Mouse (Mus musculus) left cerebral cortex, postnatal 10 days (tissue): ENCODE results near the gene Grb10. TPM values are rescaled to one million over a fixed set of nuclear protein-coding genes. Genes with fewer than 3 reads are reported as not detected.

Experiments
- DNase-seq, 2 experiments: peaks; one replicate each; pipeline ENCODE4 v3.0.0; 2021 to 2022; ENCODE audit warnings: low spot score in 2 of 2, mixed read lengths in 1 of 2; ENCODE audit errors: extremely low spot score in 1 of 2
- intact Hi-C: fragments of 180-260 bp; cut with DNase I; formaldehyde crosslinking; loops from one replicate; pipeline ENCODE4 v1.15.1; 2025
- total RNA-seq, 2 experiments: library from RNA; stranded (reverse); gene quantifications; 2 replicates each; pipeline ENCODE4 v1.2.3; 2021

Gene Grb10
- total RNA-seq, 2 experiments from 2014 or later = 48.5 to 48.6 TPM

DNA sequence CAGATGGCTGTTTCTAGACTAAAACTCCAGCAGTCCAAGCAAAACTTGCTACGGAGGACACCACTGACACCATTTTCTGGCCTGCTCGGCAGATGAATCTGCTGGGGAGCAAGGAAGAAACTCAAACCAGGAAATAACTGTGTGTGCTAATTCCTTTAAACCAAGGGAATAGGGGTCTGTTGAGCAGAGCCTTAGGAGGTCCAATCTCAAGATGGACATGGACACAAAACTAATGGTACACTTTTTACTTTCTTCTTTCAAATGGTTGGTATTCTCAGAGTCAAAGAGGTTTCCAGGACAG, 80.5 kb downstream of the Grb10 start:
- intact Hi-C loops = no loop called here
- no peak for DNase-seq

DNA sequence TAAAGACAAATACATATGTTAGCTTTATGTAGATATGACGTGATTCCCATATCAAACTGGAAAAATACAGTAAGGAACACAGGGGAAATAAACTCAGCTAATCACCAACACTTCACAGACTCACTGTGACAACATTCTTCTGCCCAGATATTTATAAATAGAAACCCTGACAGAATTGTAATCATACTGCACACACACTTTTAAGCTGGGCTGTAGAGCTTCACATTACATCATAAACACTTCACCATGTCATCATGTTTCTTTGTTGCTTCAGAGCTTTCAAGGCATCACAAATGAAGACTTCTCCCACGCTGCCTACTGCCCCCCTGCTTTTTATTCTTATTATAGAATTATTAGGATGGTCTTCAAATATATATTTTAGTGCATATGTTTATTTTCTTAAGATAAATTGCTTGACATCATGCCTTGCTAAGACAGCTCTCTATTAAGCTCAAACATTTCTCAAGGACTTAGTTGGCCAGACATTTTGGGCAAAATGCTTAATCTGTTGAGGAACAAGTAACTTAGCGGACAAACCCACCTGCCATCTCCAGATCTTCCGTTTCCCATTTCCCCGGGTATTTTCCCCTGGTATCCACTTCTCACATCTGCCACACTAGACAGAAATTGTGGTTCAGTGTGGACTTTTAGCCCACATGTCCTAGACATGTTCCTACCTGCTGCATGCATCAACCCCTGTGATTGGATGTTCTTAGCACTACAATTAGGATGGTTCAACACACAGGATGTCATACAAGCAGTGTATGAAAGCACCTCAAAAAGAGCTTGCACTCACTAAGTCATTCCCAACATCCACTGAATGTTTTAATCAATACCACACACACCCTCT, 81.0 kb downstream of the Grb10 start:
- intact Hi-C loops = no loop called here

DNA sequence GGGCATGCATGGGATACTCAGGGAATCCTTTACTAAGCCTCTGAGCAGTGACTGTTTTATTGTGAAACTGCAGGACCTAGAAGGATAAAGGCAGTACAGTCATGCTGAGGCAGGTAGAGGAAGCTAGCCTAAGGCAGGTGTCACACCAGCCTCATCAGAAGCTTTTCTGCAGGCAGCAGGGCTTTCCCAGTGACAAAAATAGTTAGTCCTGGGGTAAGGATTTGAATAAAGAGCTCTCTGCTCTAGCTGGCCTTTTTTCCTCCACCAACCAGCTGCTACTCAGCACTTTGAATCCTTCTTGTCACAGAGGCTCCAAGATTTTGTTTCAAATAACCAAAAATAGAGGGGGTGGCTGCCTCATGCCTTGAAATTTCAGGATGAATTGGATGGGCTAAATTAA, 82.7 kb downstream of the Grb10 start:
- intact Hi-C loops = no loop called here
- no peak for DNase-seq

More for the DNA sequence above, 81.0 kb downstream of the Grb10 start:
- DNase-seq = no peak

DNA sequence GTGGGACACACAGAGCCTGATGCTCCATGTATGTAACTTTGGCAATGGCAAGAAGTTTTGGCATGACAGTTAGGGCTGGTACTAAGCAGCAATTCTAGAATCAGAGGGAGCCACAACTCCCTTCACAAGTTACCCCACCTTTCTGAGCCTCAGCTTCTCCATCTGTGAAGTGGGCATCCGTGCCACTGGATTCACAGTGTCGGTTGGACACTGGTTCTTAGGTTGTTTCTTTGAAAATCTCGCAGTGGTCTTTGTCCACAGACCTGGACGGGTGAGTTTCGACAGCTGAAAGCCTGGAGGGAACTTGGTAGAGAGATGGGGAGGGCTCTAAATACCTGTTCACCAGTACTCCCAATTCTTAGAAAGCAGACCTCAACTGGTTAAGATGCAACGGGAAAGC, 83.9 kb downstream of the Grb10 start:
- intact Hi-C loops = no loop called here
- DNase-seq = no peak

- intact Hi-C loops = no loop called here
- DNase-seq = no peak
Observed at GRCm38 (mm10) chr11:11954115-11954438, 84.4 kb downstream of the Grb10 start.

DNA sequence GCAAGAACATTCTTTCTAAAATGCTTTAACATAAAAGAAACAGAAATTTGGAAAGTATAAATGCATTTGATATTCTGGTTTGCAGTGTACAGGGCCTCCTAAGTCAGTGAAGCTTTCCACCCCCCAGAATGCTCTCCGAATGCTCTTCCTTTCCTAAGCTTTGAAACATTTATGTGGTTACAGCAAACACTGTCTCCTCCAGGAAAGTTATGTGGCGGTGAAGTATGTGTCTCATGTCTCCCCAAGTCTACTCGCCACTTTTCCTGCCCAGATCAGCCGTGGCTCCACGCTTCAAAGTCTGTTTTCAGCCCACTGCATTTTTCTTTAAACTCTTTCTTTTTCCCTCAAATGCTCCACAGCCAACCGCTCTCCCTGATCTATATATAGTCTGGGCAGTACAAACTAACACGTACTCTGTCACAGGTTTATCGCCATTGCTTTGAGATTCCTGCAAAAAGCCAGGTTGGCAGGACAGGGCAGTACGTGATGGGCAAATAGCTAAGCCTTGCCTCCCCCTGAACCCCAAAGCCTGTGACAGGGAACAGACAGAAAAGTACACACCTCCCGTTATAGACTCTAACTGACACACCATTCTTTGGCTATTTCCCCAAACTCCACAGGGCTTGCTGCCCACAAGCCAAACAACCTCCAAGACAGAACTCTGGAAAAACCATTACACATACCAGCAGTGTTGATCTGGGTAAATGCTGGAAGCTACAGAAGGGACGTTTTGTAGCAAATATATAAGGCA, 84.9 kb downstream of the Grb10 start:
- DNase-seq = no peak
- intact Hi-C loops = no loop called here

- no peak for DNase-seq
- intact Hi-C loops = no loop called here
Observed at GRCm38 (mm10) chr11:11952569-11952968, 85.9 kb downstream of the Grb10 start.

DNA sequence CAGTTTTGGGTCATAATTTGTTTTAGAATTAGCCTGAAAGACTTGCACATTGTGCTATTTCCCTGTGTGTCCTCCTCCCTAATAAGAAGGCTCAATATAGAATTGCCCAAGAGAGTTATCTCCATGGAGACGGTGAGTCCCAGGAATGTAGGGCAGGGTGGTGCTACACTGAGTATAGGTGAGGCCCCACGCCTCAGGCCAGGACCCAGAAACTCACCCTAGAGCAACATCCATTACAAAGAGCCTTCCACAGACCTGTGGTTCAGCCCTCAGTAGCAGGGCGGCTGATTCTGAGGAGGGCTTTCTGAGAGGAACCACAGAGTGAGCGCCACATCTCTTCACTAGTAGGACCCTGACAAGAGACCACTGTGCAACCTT, 89.5 kb downstream of the Grb10 start:
- intact Hi-C loops = no loop called here
- no peak for DNase-seq

DNA sequence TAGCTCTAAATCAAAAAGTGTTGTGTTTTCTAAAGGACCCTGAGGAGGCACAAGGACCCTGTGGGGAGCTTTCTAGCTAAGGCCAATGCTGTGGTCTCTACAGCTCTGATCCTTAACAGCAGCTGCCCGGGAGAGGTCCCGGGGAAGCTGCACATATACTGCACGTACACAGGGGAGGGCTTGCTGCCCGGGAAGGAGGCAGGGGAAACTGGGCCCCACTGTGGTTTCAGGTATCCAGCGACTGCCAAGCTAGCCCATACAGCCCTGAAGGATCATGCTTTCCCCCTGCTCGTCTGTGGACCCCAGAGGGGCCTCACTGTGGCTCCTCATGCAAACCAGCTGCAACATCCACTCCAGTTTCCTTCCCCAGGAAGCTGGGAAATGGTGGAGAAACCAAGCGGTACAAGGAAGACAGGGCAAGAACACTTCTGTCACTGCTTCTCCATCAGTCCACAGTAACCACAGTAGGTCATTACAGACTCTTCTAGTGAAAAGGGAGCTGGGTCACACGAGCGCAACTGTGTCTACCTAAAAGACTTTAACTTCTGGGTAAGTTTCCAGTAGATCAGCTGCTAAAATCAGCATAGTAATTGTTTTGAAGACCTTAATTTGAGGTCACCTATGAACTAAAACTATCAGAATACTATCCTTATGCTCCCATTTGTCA, 90.0 kb downstream of the Grb10 start:
- intact Hi-C loops = no loop called here
- DNase-seq = no peak

DNA sequence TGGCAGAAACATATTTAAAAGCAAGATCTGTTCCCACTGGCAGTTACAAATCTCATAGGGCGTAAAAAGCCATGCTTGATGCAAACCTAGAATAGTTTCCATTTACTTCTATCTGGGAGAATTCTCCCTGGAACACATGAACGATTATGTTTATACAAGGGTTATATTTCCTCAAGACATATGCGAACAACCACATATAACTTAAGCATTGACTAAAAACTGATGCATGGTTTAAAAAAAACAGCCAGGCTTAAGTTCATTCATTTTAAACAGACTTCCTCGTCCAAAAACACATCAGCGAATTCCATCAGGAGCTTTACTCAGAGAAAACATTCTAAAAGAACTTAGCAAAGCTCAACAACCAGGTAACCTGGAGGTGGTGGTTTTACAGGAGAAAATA, 90.6 kb downstream of the Grb10 start:
- intact Hi-C loops = no loop called here
- DNase-seq = no peak

DNA sequence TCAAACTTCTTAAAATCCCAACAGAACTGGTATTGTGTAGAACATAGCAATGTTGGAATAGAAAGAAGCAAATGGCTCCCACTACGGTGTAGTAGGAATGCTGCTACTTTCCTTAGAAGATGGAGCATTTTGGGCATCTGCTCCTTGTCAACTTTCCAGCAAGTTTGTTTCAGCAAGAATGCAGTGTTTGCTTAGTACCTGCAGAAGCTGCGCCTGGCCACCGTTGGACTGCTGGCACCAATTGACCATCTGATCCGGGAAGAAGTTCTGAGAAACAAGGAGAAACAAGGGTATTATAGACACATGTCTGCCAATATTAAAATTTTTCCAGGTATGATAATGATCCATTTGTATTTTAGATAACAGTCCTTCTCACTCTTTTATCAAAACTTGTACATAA, 92.7 kb downstream of the Grb10 start:
- no peak for DNase-seq
- intact Hi-C loops = no loop called here

DNA sequence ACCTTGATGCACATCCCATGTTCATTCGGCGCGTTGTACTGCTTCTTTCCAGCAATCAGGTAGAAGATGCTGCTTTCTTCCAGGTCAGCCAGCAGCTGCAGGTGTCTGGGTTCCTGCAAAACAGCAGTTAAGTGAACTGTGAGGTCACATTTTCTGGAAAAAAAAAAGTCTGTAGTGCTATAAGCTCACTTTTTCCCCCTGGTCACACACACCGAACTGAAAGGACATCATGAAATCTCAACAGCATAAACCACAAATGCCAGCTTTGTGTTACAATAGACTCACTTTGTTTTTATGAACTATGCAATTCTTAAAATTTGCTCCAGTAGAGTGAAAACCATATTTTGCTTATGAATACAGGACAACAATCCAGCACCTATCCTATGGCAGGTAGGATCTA, 93.7 kb downstream of the Grb10 start:
- intact Hi-C loops = no loop called here
- DNase-seq = no peak

GRCm38 (mm10) chr11:11944082-11944349, 94.5 kb downstream of the Grb10 start:
- intact Hi-C loops = no loop called here
- DNase-seq = no peak

GRCm38 (mm10) chr11:11943240-11944081, 95.0 kb downstream of the Grb10 start:
- no peak for DNase-seq
- intact Hi-C loops = no loop called here

GRCm38 (mm10) chr11:11942320-11943217, 95.9 kb downstream of the Grb10 start:
- intact Hi-C loops = no loop called here
- DNase-seq = no peak

DNA sequence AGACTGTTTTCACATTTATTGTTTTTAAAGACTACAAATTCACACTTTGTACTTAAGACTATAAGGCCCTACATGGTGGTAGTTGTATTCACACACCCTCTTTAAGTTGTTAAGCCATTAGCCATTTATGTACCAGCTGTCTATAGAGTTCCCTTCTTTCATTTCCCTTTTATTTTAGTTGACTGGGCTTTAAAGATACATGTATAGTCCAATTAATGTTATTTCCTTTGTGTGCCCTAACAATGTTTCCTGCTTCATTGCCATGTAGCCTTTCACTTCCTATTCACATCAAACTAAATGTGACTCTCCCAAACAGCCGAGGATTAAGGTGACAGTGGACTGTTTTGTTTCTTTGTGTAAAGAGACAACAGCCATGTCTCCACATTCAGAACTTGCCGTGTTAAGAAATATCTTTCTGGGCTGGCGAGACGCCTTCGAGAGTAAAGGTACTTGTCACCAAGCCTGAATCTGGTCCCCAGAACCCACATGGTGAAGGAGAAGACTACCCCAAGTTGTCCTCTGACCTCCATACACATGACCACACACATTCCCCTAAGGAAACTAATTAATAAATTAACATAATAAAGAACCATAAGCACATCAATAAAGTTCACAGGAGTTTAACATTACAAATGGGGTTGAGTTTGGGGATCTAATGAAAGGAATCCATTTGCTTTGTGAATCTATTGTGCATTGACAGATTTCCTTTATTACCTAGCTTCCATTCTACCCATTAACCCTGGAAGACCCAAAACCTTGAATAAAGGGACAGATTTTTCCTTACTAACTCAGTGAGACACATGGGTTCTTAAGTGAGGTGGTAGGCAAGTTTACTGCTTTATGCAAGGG, 97.4 kb downstream of the Grb10 start:
- intact Hi-C loops = no loop called here
- no peak for DNase-seq

DNA sequence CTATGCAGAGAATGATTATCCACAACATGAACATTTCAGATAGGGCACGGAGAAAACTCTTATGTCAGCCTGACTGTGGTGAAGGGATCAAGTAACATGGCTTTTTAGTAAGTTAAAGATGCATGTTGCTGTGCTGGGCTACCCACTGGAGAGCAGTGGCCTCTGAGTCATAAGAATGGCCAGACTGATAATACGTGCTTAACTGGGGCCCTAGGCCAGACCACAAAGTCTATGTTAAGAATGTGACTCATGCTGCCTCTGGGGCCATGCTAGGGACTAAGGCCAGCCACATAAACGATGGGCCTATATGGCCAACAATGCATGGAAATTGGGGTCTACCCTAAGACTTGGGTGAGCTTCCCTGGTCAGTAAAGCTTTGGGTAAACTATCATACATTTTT, 98.9 kb downstream of the Grb10 start:
- no peak for DNase-seq
- intact Hi-C loops = no loop called here

DNA sequence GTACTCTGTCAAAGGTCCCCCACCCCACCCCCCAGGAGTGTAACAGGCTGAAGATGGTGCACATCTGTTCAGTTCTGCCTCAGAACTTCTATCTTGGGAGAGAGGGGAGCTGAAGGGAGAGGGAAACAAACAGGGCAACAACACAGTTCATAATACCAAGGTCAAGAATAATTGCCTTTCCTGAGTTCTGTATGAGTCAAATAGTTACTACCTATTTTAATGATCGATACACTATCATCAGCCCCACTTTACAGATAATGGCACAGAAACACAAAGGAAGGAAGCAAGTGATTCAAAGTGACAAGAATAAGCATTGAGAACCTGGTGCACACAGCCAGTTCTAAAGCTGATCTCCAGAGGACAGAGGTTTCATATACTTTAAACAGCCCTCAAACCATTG, 99.9 kb downstream of the Grb10 start:
- no peak for DNase-seq

More for the DNA sequence above, 99.9 kb downstream of the Grb10 start:
- intact Hi-C loops = no loop called here
